Mouse (Mus musculus) stomach, postnatal 0 days (tissue): Measurements from ENCODE around the gene Clec2d. TPM values are rescaled to one million over a fixed set of nuclear protein-coding genes. Genes with fewer than 3 reads are reported as not detected.

Experiments used
- ATAC-seq: fragments of 200-750 bp; cut with Nextera tagmentation; 2 replicates; pipeline ENCODE4 v1.8.0; 2017; ENCODE audit not compliant: low FRiP score, low TSS enrichment
- DNase-seq: peaks from one replicate; pipeline ENCODE4 v3.0.0-alpha.2; 2016; ENCODE audit warnings: low spot score
- H3K27ac ChIP-seq: fragments of 300-500 bp; sonication (generic); replicated peaks from 2 replicates; pipeline ENCODE4 v1.5.1; 2014; ENCODE audit warnings: mild to moderate bottlenecking, control low read depth
- H3K27me3 ChIP-seq: fragments of 300-500 bp; sonication (generic); 2 replicates; pipeline ENCODE4 v1.6.1; 2014; ENCODE audit warnings: low read length; ENCODE audit not compliant: control insufficient read depth, insufficient read depth
- H3K36me3 ChIP-seq: fragments of 300-500 bp; sonication (generic); 2 replicates; pipeline ENCODE4 v1.6.1; 2014; ENCODE audit warnings: low read length, mixed read lengths; ENCODE audit not compliant: control insufficient read depth, insufficient read depth
- H3K4me1 ChIP-seq: fragments of 300-500 bp; sonication (generic); replicated peaks from 2 replicates; pipeline ENCODE4 v1.6.1; 2014; ENCODE audit warnings: antibody characterized with exemption; ENCODE audit not compliant: control insufficient read depth, insufficient read depth
- H3K4me2 ChIP-seq: fragments of 300-500 bp; sonication (generic); replicated peaks from 2 replicates; pipeline ENCODE4 v1.6.1; 2014; ENCODE audit warnings: low read depth, mild to moderate bottlenecking, control low read depth, moderate library complexity
- H3K4me3 ChIP-seq: fragments of 300-500 bp; sonication (generic); 2 replicates; pipeline ENCODE4 v1.5.1; 2014; ENCODE audit warnings: low read depth, low read length, control low read depth
- H3K9ac ChIP-seq: fragments of 300-500 bp; sonication (generic); 2 replicates; pipeline ENCODE4 v1.6.1; 2014; ENCODE audit warnings: mild to moderate bottlenecking, low read length, control low read depth, mixed read lengths
- H3K9me3 ChIP-seq: fragments of 300-500 bp; sonication (generic); 2 replicates; pipeline ENCODE4 v1.6.1; 2016; ENCODE audit warnings: low read length; ENCODE audit not compliant: control insufficient read depth
- CTCF ChIP-seq: IDR thresholded peaks from 2 replicates; pipeline ENCODE4 v1.5.1; 2016; ENCODE audit warnings: antibody characterized with exemption, low read depth, mild to moderate bottlenecking, moderate library complexity
- EP300 ChIP-seq: optimal IDR thresholded peaks from 2 replicates; pipeline ENCODE3; 2016; ENCODE audit warnings: antibody characterized with exemption
- WGBS: fragments of 180-500 bp; shearing (Covaris S2); extraction: QIAGEN DNeasy Blood & Tissue Kit; methylation state at CpG from one replicate; pipeline ENCODE4 v1.1.7; 2014; 5-methylcytosine and 5-hydroxymethylcytosine counted together
- polyA plus RNA-seq: library from polyadenylated mRNA; unstranded; fragments of >200 nt; fragmentation: Nextera tagmentation; extraction: Ambion mirVana; gene quantifications from 2 replicates; pipeline ENCODE4 v1.2.1, GENCODE M21; 2015

Gene Clec2d
- polyA plus RNA-seq, 1 experiment from 2014 or later: 0.42 TPM

DNA sequence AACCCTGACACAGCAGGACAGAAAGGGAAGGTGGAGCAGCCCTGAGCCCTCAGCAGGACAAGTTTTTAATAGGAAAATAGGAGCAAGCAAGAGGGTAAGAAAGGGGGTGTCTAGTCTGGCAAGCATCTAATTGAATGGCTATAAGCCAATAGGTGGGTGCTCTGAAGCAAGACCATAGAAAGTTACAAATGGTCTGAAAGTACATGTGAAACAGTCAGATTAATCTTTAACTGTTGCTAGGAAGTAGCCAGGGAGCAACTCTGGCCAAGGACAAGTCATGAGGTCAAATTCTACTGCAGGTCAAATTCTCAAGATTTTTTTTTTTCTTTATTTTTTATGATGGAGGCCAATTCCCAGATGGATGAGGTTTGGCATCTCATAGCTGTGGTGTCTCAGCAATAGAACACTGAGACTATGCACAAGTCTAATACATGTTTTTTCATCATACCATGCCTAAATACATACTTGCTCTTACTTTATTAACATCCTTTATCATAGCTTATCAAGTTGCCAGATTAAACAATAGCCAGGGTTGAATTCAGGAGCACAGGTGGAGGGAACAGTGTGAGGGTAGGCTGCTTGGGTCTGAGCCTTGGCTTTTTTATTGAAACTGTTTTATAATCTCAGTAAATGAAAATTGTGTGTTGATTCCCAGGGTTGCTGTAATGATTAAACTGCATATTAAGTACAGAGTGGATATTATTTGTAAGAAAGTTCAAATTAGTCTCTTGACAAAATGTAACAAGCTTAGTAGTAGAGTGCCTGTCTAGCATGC, 32.2 kb downstream of the Clec2d start:
- Histone ChIP-seq H3K4me1 (no peaks in the 10 kb centered on the region), H3K27ac (peak overlapping the region; percentile 74), H3K9ac (no peak overlapping the region), H3K27me3 (no peaks in the 10 kb centered on the region), H3K9me3 (no peaks in the 10 kb centered on the region), H3K36me3 (no peaks in the 10 kb centered on the region), H3K4me3 (no peak overlapping the region), H3K4me2 (no peak overlapping the region)
- ATAC-seq (no peak), DNase-seq (no peak)
- TF ChIP-seq CTCF (no peak), EP300 (no peak)

DNA sequence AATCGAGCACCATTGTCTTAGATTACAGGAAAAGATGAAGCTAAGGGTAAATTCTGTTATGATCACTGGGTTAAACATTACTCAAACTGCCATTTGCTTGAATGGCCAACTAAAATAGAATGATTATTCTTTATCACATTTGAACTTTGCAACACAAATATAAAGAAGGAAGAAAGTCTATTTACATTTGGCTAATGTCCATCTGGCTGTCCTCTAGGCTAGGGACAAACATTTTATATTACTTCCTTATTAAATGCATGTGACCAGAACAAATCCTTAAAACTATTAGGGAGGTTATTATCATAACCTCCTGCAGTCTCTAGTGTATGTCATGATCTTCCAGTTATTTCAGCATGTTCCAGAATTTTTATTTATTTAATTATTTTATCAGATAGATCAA, 33.1 kb downstream of the Clec2d start:
- Histone ChIP-seq H3K27me3 (no peaks in the 10 kb centered on the region), H3K9me3 (no peaks in the 10 kb centered on the region), H3K4me1 (no peaks in the 10 kb centered on the region), H3K9ac (no peak overlapping the region), H3K4me3 (no peak overlapping the region), H3K36me3 (no peaks in the 10 kb centered on the region), H3K27ac (no peak overlapping the region), H3K4me2 (no peak overlapping the region)
- WGBS: 36% methylated on average over 1 of the region's 1 CpGs
- DNase-seq (no peak), ATAC-seq (peak; percentile 33)
- no peak for TF ChIP-seq CTCF
- no peak for TF ChIP-seq EP300

DNA sequence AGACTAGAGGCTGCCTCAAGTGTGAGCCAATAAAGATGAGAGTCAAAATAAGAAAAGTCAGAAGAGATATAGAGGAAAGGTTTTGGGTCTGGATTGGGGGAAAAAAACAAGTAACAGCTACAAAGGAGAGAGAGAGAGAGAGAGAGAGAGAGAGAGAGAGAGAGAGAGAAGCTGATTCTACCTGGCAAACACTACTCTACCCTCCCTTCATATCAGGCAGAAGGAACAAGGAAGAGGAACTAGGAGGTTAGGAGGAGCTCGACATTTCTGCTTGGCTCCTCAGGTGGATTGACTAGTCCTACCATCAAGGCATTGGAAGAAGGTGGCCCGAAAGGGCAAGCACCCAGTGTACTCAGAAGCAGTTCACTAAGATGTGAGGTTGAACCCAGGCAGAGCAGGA, 33.8 kb downstream of the Clec2d start:
- Histone ChIP-seq H3K27me3 (no peaks in the 10 kb centered on the region), H3K27ac (peak overlapping the region; percentile 53)

DNA sequence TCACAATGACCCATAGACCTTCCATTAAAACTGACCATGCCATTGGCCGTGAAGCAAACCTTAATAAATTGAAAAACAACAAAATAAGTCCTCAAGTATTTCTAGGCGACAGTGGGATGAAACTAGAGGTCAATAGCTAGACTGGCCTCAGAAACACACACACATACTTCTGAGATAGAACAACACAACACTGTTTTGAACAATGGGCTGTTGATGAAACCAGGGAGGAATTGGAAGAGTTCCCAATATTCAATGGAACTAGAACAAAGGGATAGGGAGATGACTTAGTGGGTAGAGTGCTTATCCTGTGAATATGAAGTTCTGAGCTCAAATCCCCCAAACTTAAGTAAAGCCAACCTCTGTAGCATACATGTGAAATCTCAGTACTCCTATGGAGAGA, 34.6 kb downstream of the Clec2d start:
- Histone ChIP-seq H3K27me3 (no peaks in the 10 kb centered on the region), H3K9ac (no peak overlapping the region), H3K27ac (no peak overlapping the region; the same call in 1 of the 2 replicates), H3K36me3 (no peaks in the 10 kb centered on the region), H3K9me3 (no peaks in the 10 kb centered on the region), H3K4me3 (no peak overlapping the region), H3K4me1 (no peaks in the 10 kb centered on the region), H3K4me2 (no peak overlapping the region)
- no peak for DNase-seq
- 91% methylated on average over 2 of the region's 2 CpGs for WGBS
- ATAC-seq: no peak
- TF ChIP-seq EP300 (no peak), CTCF (no peak)

More for the DNA sequence above, 33.8 kb downstream of the Clec2d start:
- no peaks in the 10 kb centered on the region for H3K9me3 ChIP-seq
- H3K36me3 ChIP-seq: no peaks in the 10 kb centered on the region
- no peak overlapping the region for H3K4me3 ChIP-seq
- no peak overlapping the region for H3K4me2 ChIP-seq
- no peak overlapping the region for H3K9ac ChIP-seq
- no peaks in the 10 kb centered on the region for H3K4me1 ChIP-seq
- peak; percentile 35; the same call in 1 of the 2 replicates for ATAC-seq
- no peak for TF ChIP-seq EP300
- no peak for TF ChIP-seq CTCF
- 69% methylated on average over 2 of the region's 2 CpGs for WGBS
- no peak for DNase-seq

DNA sequence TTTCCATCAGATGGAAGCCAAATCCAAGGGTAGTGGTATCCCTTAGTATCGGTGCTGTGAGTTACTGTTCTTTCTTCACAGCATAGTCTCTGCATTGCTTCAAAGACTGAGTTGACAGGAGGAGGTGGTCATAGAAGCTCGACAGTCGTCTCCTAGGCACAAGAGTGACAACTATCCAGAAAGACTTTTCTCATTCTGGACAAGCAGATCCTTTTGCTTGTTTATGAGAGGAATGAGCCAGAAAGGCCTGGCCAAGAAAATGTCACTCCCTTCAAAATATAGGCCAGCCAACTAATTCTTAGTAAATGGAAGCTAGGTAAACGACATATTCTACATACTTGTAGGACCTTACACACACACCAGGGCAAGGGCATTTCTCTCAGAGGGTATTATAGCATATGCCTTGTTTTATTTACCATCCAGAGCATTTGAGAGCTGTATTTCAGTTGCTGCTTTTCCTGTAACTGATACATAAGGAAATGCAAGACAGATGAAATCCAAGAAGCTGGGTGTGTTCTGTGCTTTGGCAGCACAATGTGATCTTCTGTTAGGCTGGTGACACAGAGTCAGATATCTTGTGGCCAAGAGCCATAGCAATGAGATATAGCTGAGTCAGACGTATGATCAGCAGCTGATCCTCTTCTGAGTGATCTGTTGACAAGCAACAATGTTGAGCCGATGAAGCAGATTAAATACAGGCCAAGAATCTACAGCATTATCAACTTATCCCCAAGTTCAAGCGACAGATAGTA, 35.6 kb downstream of the Clec2d start:
- no peak overlapping the region for H3K9ac ChIP-seq
- H3K9me3 ChIP-seq: no peaks in the 10 kb centered on the region
- no peak for DNase-seq
- TF ChIP-seq EP300 (no peak), CTCF (no peak)
- H3K27me3 ChIP-seq: no peaks in the 10 kb centered on the region
- ATAC-seq: peak; percentile 61; the same call in 1 of the 2 replicates
- WGBS: 41% methylated on average over 7 of the region's 7 CpGs
- no peak overlapping the region for H3K4me3 ChIP-seq
- peak overlapping the region; percentile 37 for H3K27ac ChIP-seq
- no peaks in the 10 kb centered on the region for H3K36me3 ChIP-seq
- no peak overlapping the region for H3K4me2 ChIP-seq
- H3K4me1 ChIP-seq: no peaks in the 10 kb centered on the region

DNA sequence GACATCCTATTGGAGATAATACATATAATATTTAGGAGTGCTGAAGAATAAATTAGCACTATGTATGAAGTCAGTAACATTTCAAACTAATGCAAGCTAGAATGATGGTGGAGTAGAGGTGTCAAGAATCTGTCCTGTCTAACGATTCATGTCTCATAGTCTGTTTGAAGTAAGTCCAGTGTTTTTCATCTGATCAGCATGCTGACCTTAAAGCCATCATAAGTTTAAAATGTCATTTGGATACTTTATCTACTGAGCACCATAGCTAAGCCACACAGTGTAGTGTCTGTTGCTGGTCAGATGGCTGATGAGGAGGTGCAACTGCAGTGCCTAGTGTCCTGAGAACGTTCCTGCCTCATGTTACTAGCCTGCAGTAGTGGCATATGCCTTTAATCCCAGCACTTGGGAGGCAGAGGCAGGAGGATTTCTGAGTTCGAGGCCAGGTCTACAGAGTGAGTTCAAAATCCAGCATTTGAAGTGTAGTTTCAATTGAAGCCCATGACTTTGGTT, 36.4 kb downstream of the Clec2d start:
- WGBS: 78% methylated on average over 3 of the region's 3 CpGs
- no peak overlapping the region for H3K4me3 ChIP-seq
- H3K9ac ChIP-seq: no peak overlapping the region
- ATAC-seq: no peak
- H3K9me3 ChIP-seq: no peaks in the 10 kb centered on the region
- TF ChIP-seq CTCF (no peak), EP300 (no peak)
- DNase-seq: no peak
- H3K27me3 ChIP-seq: no peaks in the 10 kb centered on the region
- H3K4me2 ChIP-seq: no peak overlapping the region
- H3K27ac ChIP-seq: peak overlapping the region; percentile 41
- no peaks in the 10 kb centered on the region for H3K36me3 ChIP-seq
- no peaks in the 10 kb centered on the region for H3K4me1 ChIP-seq
